Mouse (Mus musculus) hindbrain, embryonic 12.5 days (tissue): ENCODE measurements around the gene Qsox1. TPM values are rescaled to one million over a fixed set of nuclear protein-coding genes. Genes with fewer than 3 reads are reported as not detected.
A peak's percentile ranks its signal among the peaks of the same experiment; 100 is the strongest.

ENCODE experiments used
- ATAC-seq: fragments of 200-750 bp; cut with Nextera tagmentation; 2 replicates; pipeline ENCODE4 v1.8.0; 2017; ENCODE audit warnings: moderate TSS enrichment; ENCODE audit not compliant: low FRiP score
- H3K27ac ChIP-seq: fragments of 300-500 bp; sonication (generic); 2 replicates; pipeline ENCODE4 v1.5.1; 2016; ENCODE audit warnings: mild to moderate bottlenecking
- H3K27me3 ChIP-seq: fragments of 300-500 bp; sonication (generic); 2 replicates; pipeline ENCODE4 v1.6.1; 2016; ENCODE audit warnings: mild to moderate bottlenecking
- H3K36me3 ChIP-seq: fragments of 300-500 bp; sonication (generic); 2 replicates; pipeline ENCODE4 v1.6.1; 2016; ENCODE audit warnings: mild to moderate bottlenecking
- H3K4me1 ChIP-seq: fragments of 300-500 bp; sonication (generic); 2 replicates; pipeline ENCODE4 v1.6.1; 2016
- H3K4me2 ChIP-seq: fragments of 300-500 bp; sonication (generic); replicated peaks from 2 replicates; pipeline ENCODE4 v1.6.1; 2016; ENCODE audit warnings: mild to moderate bottlenecking
- H3K4me3 ChIP-seq: fragments of 300-500 bp; sonication (generic); 2 replicates; pipeline ENCODE4 v1.5.1; 2016; ENCODE audit warnings: mild to moderate bottlenecking
- H3K9ac ChIP-seq: fragments of 300-500 bp; sonication (generic); 2 replicates; pipeline ENCODE4 v1.6.1; 2016; ENCODE audit warnings: mild to moderate bottlenecking, moderate library complexity
- H3K9me3 ChIP-seq: fragments of 300-500 bp; sonication (generic); replicated peaks from 2 replicates; pipeline ENCODE4 v1.6.1; 2016; ENCODE audit warnings: mild to moderate bottlenecking
- WGBS: fragments of 180-500 bp; shearing (Covaris S2); methylation state at CpG from one replicate; pipeline ENCODE4 v1.1.7; 2016; 5-methylcytosine and 5-hydroxymethylcytosine counted together
- polyA plus RNA-seq: library from polyadenylated mRNA; unstranded; fragments of >200 nt; fragmentation: Nextera tagmentation; extraction: Ambion mirVana; gene quantifications from 2 replicates; pipeline ENCODE4 v1.2.1, GENCODE M21; 2016

Qsox1 gene
- polyA plus RNA-seq, 1 experiment from 2014 or later: 26.6 TPM

GRCm38 (mm10) chr1:155737017-155737808 lies 75.5 kb downstream of the Qsox1 start:
- Histone ChIP-seq H3K4me3 (peak overlapping the region; percentile 8), H3K4me1 (peaks cover 18% of the 10 kb centered on the region), H3K9me3 (no peaks in the 10 kb centered on the region), H3K4me2 (peak overlapping the region; percentile 21), H3K9ac (no peak overlapping the region), H3K27ac (no peak overlapping the region), H3K27me3 (peaks cover 98% of the 10 kb centered on the region), H3K36me3 (no peaks in the 10 kb centered on the region)
- no peak for ATAC-seq
- under 1% methylated on average over 57 of the region's 58 CpGs for WGBS

- Histone ChIP-seq H3K4me2 (no peak overlapping the region), H3K9ac (no peak overlapping the region), H3K36me3 (no peaks in the 10 kb centered on the region), H3K27ac (no peak overlapping the region), H3K4me1 (peaks cover 8% of the 10 kb centered on the region), H3K9me3 (no peaks in the 10 kb centered on the region), H3K4me3 (peak overlapping the region; percentile 8; the same call in 1 of the 2 replicates), H3K27me3 (peaks cover 98% of the 10 kb centered on the region)
- no peak for ATAC-seq
- under 1% methylated on average over 26 of the region's 26 CpGs for WGBS
Observed at GRCm38 (mm10) chr1:155736096-155736825, 76.4 kb downstream of the Qsox1 start.

DNA sequence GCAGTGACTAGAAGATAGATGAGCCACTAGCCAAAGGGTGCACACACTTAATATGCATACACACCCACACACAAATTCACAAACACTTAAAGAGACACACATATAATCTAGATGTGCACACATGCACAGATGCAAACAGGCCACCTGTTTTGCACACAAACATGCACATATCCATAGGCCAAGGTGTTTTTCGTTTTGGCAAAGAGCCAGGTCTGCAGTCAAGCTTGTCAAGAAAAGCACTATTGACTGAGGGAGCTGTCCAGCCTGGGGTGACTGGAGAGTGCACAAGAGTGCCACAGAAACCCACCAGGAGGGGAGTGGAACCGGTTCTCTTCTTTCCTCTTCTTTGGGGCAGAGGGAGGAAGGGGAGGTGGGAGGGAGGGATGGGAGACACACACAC lies 81.5 kb downstream of the Qsox1 start:
- H3K4me2 ChIP-seq: no peak overlapping the region
- no peaks in the 10 kb centered on the region for H3K9me3 ChIP-seq
- no peak overlapping the region for H3K4me3 ChIP-seq
- H3K4me1 ChIP-seq: peaks cover 7% of the 10 kb centered on the region; the same call in 1 of the 2 replicates
- no peak overlapping the region for H3K9ac ChIP-seq
- no peaks in the 10 kb centered on the region for H3K36me3 ChIP-seq
- H3K27me3 ChIP-seq: peaks cover 96% of the 10 kb centered on the region
- H3K27ac ChIP-seq: no peak overlapping the region
- WGBS: 1% methylated on average over 2 of the region's 2 CpGs
- no peak for ATAC-seq

- WGBS: under 1% methylated on average over 23 of the region's 23 CpGs
- Histone ChIP-seq H3K4me2 (peak overlapping the region; percentile 32), H3K4me1 (peaks cover 7% of the 10 kb centered on the region; the same call in 1 of the 2 replicates), H3K27ac (no peak overlapping the region), H3K27me3 (peaks cover 97% of the 10 kb centered on the region), H3K9ac (no peak overlapping the region), H3K36me3 (no peaks in the 10 kb centered on the region), H3K4me3 (no peak overlapping the region), H3K9me3 (no peaks in the 10 kb centered on the region)
- peak; percentile 63; the same call in 1 of the 2 replicates for ATAC-seq
Observed at GRCm38 (mm10) chr1:155729113-155729795, 83.4 kb downstream of the Qsox1 start.

GRCm38 (mm10) chr1:155727830-155728229 lies 84.9 kb downstream of the Qsox1 start:
- no peak overlapping the region for H3K9ac ChIP-seq
- H3K4me1 ChIP-seq: peaks cover 7% of the 10 kb centered on the region; the same call in 1 of the 2 replicates
- WGBS: 25% methylated on average over 10 of the region's 10 CpGs
- ATAC-seq: no peak
- H3K27me3 ChIP-seq: peaks cover 97% of the 10 kb centered on the region
- H3K27ac ChIP-seq: no peak overlapping the region
- no peak overlapping the region for H3K4me2 ChIP-seq
- no peaks in the 10 kb centered on the region for H3K36me3 ChIP-seq
- no peaks in the 10 kb centered on the region for H3K9me3 ChIP-seq
- H3K4me3 ChIP-seq: no peak overlapping the region

Other genes starting within 250 kb of the Qsox1 start
- 8.6 and 9.7 TPM in 2 replicates for gene Lhx4, start 61.2 kb downstream of the Qsox1 start, polyA plus RNA-seq
- gene Cep350, start 160.4 kb upstream of the Qsox1 start, polyA plus RNA-seq: 14.0 and 17.2 TPM in 2 replicates
- 91.7 and 94.1 TPM in 2 replicates for gene Tor1aip2, start 222.5 kb upstream of the Qsox1 start, polyA plus RNA-seq
- gene Tor1aip1, start 223.6 kb upstream of the Qsox1 start, polyA plus RNA-seq: 37.2 and 43.1 TPM in 2 replicates